Mouse (Mus musculus) granulocyte monocyte progenitor cell, adult 5-6 weeks (primary cell): ENCODE data around the gene Atp2b1. TPM values are rescaled to one million over a fixed set of nuclear protein-coding genes. Genes with fewer than 3 reads are reported as not detected.
"Not testable (repeated sequence)": the region's sequence is repeated elsewhere in the genome, so short reads cannot be mapped to it uniquely, and the experiment has no call there.

Source experiments
- ATAC-seq: replicated peaks from 2 replicates; pipeline ENCODE4 v1.8.0; 2016; ENCODE audit warnings: mild to moderate bottlenecking, moderate TSS enrichment, inconsistent platforms; ENCODE audit not compliant: poor library complexity, severe bottlenecking
- total RNA-seq, 2 experiments: library from RNA; stranded (forward) in 1 of 2; stranded (reverse) in 1 of 2; fragments of 200-712, 200-1000 nt in 1 of 2; fragments of >200 nt in 1 of 2; fragmentation: Nextera tagmentation in 1 of 2; gene quantifications; 2 replicates each; pipeline ENCODE4 v1.2.3; 2014 to 2017

Atp2b1 gene
- total RNA-seq, 2 experiments from 2014 or later, result 40.7 to 61.8 TPM

DNA sequence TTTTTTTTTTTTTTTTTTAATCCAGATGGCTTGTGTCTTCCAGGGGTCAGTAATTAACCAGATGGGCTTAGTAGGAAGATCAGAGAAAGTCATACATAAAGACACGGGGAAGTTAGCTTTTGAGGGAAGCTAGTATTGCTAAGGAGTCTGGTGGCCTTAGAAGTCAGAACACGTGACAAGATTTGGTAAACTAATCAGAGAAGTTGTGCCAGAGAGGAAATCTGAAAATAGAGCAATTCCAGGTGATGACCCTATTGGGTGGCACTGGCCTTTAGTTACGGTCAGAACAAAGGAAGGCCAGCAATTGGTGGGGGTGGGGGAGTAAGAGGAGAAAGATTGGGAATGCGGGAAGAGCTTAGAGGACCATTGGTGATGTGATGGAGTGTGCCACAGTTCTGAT, 44.5 kb downstream of the Atp2b1 start:
- ATAC-seq, result peak; percentile 43

- ATAC-seq, result no peak
These were observed 45.2 kb downstream of the Atp2b1 start for GRCm38 (mm10) chr10:98959385-98959784.

- no peak for ATAC-seq
These were observed 46.7 kb downstream of the Atp2b1 start for GRCm38 (mm10) chr10:98960911-98961310.

DNA sequence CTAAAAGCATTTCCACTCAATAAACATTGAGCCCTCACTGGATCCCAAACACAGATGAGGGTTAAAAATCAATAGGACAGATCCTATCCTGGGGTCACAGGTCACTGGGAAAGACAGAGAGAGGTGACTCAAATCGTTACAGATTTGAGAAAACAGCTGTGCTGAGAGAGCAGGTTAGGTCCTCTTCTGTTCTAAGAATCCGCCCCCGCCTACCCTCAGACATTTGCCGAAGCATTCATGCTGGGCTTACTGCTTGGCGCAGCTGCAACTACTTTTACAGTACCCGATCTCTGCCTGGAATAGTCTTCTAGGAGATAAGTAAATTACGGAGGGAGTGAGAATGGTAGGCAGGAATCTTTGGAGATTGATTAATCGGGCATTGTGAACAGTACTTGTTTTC, 47.9 kb downstream of the Atp2b1 start:
- no peak for ATAC-seq

DNA sequence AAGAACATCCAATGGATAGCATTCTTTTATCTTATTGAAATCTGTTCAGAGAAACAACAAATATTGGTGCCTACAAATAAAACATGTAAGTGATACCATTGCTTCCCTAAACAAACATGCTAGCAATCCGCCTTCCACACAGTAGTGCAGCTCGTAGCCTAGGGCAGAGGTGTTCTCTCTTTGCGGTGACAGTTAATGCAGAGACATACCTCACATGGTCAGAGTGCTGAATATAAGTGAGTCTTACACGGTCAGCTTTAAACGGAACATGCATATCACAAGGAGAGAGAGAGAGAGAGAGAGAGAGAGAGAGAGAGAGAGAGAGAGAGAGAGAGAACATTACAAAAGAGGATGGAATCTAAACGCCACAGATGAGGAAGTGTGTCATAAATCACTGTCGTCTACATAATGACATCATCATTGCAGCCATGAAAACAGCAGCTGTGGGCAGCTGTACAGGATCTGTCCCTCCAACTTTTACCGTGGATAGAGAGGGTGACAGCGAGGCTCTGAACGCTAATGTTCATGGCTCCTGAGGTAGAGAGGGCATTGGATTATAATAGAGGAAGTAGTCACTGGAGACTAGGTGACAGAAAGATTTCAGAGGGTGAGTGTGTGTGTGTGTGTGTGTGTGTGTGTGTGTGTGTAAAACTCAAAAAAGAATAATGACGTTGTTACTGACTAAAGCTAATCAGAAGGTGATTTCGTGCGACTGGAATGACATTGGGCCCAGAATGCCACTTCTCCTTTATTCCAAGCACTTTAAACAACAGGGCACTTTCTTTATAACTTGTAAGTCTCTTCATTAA, 52.4 kb downstream of the Atp2b1 start:
- ATAC-seq, result peak; percentile 97

DNA sequence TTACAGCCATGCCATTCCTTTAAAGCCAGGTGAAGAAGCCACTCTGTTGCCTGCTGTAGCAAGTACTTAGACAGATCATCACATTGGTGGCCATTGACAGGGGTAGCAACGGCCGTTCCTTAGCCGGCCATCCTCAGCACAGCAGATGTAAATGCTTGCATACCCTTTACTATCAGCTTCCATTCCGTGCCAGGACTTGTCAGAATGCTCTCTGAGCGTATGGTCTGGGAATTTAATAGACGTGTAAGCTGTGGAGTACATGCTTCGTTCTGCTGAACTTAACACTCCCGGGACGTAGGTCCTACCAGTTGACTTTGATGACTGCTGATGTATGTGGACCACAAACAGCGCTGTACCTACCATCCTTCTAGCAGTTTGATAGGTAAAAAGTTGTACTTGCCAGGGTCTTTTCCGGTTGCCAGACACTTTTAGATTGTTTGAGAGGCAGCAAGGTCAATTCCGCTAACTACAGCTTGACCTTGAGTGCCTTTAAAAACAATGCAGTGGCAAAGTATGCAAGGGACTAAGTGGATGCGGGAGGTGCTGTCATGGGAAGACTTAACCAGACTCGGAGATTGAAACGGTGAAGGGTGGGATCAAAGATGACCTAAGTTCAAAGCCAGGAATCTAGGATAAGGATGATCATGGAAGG, 53.2 kb downstream of the Atp2b1 start:
- no peak for ATAC-seq

DNA sequence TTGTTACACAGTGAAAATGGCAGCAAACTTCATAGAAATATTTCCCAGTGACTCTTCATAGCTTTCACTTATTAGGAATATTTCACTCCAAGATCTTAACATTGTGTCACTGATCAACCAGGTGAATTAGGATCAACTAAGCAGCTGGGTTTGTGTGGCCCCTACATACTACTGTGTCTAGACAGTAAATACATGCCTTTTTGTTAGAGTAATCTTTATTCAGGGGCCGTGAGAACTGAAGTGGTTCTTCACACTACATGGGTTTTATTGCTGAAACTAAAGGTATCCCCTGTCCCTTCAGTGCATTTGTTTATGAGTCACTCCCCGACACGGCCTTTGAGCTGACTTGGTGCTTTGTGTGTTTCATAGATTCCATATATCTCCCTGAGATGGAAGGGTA, 56.7 kb downstream of the Atp2b1 start:
- ATAC-seq, result no peak

DNA sequence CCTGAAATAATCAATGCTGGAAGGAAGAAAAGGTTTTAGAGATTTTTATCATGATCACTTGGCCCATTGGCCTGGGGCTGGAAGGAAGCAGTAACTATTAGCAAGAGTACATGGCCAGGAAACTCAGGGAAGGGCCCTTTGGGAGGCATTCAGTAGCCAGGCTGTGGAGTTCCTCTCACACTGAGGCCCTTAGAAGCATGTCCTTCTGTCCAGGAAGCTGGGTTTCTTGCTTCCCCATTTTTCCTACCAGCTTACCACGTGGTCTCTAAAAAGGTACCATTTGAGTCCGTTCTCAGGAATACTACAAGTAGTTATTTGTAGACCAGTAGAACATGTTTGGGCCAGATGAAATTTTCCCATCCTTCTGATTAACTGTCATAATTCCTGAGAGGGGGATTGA, 58.2 kb downstream of the Atp2b1 start:
- ATAC-seq, result peak; percentile 65

DNA sequence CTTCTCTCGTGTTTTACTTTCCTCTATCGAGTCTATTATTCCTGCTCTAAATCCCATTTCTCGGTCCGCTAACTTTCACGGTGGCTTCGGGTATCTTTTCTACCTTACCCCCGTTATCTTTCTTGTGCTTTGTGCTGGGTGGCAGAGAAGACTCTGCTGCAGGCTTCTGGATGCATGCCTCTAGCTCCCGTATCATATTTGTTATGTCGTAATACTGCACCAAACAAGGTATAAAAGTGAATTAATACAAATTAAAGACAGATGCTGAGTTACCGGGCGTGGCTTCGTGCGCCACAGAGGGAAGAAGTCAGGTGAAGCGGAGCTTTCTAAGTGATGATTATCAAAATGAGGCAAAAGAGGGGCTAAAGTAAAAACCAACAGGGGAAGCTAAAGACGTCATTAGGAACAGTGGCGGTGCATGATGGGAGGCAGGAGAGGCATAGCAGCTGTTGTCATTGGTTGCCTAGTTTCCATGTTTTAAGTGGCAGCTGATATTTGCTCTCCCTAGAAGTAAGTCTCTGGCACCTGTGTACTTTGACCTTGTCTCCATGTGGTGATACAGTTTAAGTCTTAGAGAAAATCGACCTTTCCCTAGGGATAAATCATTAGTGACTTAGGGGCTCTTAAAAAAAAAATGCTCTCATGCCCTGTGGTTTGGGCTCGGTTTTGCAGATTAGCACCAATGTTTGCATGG, 58.9 kb downstream of the Atp2b1 start:
- ATAC-seq, result no peak

- ATAC-seq, result no peak; the same call in 1 of the 2 replicates
These were observed 60.4 kb downstream of the Atp2b1 start for GRCm38 (mm10) chr10:98974645-98975044.

DNA sequence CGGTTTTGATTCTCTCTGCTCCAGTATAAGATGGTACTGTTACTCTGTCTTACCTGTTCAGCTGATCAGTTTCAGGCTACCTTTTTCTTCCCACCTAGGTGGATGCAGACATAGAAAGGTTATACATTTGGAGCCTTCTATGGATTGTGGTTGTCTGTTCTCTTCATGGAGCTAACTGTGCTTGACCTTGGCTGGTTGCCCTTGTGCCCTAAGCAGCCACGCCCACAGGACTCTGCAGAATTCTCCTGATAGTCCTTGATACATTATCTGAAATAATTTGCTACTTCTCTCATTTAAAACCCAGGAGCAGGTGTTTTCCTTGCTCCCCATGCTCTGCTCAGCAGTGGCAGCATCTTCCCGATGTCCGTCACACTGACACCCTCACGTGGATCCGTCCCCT, 61.4 kb downstream of the Atp2b1 start:
- ATAC-seq, result no peak

DNA sequence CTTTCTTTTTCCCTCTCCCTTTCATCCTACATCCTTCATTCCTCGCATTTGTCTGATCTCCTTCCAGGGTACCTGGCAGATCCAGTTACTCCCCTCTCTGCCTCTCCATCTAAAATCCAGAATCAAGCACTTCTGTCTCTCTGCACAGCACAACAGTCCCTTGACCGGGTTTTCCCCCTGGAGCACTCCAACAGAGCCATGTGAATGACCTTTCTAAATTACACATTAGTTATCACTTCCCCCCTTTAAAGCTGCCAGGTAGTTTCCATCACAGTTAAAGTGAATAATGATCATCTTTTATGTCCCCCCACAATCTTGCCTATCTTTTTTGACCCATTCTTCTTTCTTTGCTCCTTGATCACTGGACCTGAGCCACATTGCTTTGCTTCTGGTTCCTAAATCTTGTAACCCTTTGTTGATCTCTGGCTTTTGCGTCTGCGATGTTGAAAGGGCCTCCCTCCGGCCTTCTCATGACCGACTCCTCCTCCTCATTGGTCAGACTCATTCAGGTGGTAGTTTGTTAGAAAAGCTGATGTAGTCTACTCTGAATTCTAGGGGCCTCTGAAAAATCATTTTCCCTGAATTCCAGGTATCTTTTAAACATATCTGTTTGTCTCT, 62.8 kb downstream of the Atp2b1 start:
- ATAC-seq, result no peak

DNA sequence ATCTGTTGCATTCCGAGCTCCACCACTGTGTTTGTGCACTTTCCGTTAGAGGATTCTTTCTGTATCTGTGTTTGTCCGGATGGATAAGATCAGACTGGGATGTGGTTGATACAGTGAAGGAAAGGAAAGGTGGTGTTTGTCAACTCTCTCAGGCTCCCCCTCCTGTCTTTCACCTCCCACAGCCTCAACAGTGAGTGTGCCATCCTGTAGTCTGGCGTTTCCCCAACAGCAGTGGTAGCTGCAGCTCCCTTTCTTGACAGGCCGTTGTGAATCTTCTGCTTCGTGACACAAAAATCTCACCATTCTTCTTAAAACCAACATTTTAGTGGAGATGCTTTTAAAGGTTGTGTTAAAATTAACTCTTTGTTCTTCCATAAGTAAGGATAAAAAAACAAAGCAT, 64.6 kb downstream of the Atp2b1 start:
- no peak for ATAC-seq

- ATAC-seq, result no peak
These were observed 65.1 kb downstream of the Atp2b1 start for GRCm38 (mm10) chr10:98979296-98979695.

DNA sequence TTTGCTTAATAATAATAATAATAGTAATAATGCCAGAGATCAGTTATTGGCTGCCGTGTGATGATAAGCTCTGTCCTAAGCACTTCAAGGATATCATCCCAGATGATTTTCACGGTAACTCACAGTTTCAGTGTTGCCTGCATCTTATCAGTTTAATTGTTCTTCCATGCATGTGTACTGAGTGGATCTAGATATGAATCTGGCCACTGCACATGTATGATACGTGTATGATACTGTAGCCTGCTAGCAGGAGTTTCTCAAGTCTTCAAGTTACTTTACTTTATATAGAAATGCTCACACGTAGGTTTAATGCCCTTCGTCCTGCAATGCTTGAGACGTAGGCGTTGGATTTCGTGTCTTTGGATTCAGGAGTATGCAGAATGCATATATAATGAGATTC, 65.7 kb downstream of the Atp2b1 start:
- no peak for ATAC-seq

DNA sequence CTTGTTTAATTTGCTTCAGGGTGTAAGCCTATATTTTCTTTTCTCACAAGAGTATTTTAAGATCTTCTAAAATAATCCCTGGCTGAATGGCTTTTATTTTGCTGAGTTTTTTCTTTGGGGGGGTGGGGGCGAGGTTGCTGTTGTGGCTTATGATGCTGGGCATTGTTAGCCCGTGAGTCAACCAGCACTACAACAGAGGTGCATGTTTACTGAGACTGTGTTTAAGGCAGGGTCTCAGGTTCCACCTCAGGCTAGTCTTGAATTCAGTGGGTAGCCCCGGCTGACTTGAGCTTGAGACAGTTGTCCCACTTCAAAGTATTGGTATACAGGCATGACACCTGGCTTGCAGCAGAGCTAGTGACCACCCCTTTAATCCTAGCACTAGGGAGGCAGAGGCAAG, 77.8 kb downstream of the Atp2b1 start:
- ATAC-seq, result no peak

- no peak for ATAC-seq
These were observed 79.0 kb downstream of the Atp2b1 start for GRCm38 (mm10) chr10:98993186-98993585.

DNA sequence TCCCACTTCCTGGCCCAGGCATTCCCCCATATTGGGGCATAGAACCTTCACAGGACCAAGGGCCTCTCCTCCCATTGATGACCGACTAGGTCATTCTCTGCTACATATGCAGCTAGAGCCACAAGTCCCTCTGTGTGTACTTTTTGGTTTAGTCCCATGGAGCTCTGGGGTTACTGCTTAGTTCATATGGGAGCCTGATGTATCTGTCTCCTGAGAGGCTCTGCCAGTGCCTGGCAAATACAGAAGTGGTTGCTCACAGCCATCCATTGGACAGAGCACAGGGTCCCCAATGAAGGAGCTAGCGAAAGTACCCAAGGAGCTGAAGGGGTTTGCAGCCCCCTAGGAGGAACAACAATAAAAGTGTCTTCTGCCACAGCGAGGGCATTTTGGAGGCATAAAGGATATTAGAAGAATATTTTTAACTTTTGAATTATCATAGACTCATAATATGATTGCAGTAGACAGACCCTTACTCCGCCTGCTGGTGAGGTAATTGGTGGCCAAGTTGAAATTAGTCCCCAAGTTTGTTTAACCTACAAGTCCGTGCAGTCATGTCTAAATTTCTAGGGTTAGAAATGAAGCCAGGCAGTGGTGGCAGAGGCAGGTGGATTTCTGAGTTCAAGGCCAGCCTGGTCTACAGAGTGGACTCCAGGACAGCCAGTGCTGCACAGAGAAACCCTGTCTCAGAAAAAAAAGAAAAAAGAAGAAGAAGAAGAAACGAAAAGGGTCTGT, 81.0 kb downstream of the Atp2b1 start:
- ATAC-seq, result not testable (repeated sequence)

DNA sequence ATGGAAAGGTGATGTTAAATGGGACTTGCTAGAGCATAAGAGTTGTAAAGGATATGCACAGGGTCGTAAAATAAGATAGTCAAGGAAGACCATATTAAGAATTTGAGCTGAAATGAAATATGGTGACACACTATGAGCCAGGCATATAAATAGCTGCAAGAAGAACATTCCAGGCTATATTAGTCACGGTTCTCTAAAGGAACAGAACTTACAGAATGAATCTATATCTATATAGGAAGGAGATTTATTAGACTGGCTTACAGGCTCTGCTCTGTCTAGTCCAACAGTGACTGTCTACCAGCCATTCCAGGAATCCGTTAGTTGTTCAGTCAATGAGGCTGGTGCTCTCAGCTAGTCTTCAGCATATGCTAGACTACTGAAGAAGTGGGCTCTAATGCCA, 90.7 kb downstream of the Atp2b1 start:
- ATAC-seq, result no peak

GRCm38 (mm10) chr10:99011084-99011483, 96.9 kb downstream of the Atp2b1 start:
- ATAC-seq, result no peak
